Mouse (Mus musculus): Measurements from ENCODE around the gene Nfyc. TPM values are rescaled to one million over a fixed set of nuclear protein-coding genes. Genes with fewer than 3 reads are reported as not detected.

The Nfyc gene
- 80.4 TPM for polyA plus RNA-seq (2017; shearing (Covaris generic))

GRCm38 (mm10) chr4:120831472-120831871, at the start of gene Nfyc:
Gene Nfyc (minus strand): TSS chr4:120831572.

GRCm38 (mm10) chr4:120854588-120855319, 23.4 kb upstream of the Nfyc start, which contains the start of gene Rims3:
Gene Rims3 (plus strand): TSS chr4:120854816.

GRCm38 (mm10) chr4:120747941-120748866, 83.2 kb downstream of the Nfyc start, which contains the start of gene Kcnq4:
Gene Kcnq4 (minus strand): TSS chr4:120748612.

Other genes with a start within 250 kb of the Nfyc start
- not detected for gene Gm8439, start 242.8 kb downstream of the Nfyc start, polyA plus RNA-seq (2017; shearing (Covaris generic))
- gene Cited4, start 165.0 kb downstream of the Nfyc start, polyA plus RNA-seq (2017; shearing (Covaris generic)): not detected
- 0.17 TPM for gene Kcnq4, start 83.0 kb downstream of the Nfyc start, polyA plus RNA-seq (2017; shearing (Covaris generic))
- gene Rims3, start 23.2 kb upstream of the Nfyc start, polyA plus RNA-seq (2017; shearing (Covaris generic)): 1.6 TPM
- gene Exo5, start 93.4 kb upstream of the Nfyc start, polyA plus RNA-seq (2017; shearing (Covaris generic)): 39.6 TPM
- gene Zfp69, start 120.1 kb upstream of the Nfyc start, polyA plus RNA-seq (2017; shearing (Covaris generic)): 2.9 TPM
- 29.0 TPM for gene Smap2, start 185.7 kb upstream of the Nfyc start, polyA plus RNA-seq (2017; shearing (Covaris generic))
- not detected for gene Col9a2, start 207.8 kb upstream of the Nfyc start, polyA plus RNA-seq (2017; shearing (Covaris generic))